Mouse (Mus musculus) embryonic facial prominence, embryonic 11.5 days (tissue): Measurements from ENCODE around the gene Mbnl2. TPM values are rescaled to one million over a fixed set of nuclear protein-coding genes. Genes with fewer than 3 reads are reported as not detected.

Experiments used
- ATAC-seq: fragments of 200-750 bp; cut with Nextera tagmentation; replicated peaks from 2 replicates; pipeline ENCODE4 v1.8.0; 2017; ENCODE audit warnings: low read depth; ENCODE audit not compliant: insufficient number of reproducible peaks, low FRiP score, low TSS enrichment
- DNase-seq: peaks from one replicate; pipeline ENCODE4 v3.0.0-alpha.2; 2015; ENCODE audit warnings: low spot score
- H3K27ac ChIP-seq: fragments of 300-500 bp; sonication (generic); replicated peaks from 2 replicates; pipeline ENCODE4 v1.5.1; 2014; ENCODE audit warnings: mild to moderate bottlenecking, low read depth, low read length, control low read depth
- H3K27me3 ChIP-seq: fragments of 300-500 bp; sonication (generic); 2 replicates; pipeline ENCODE4 v1.6.1; 2014; ENCODE audit warnings: mild to moderate bottlenecking, low read length, moderate library complexity, mixed read lengths; ENCODE audit not compliant: control insufficient read depth, insufficient read depth
- H3K36me3 ChIP-seq: fragments of 300-500 bp; sonication (generic); replicated peaks from 2 replicates; pipeline ENCODE4 v1.6.1; 2014; ENCODE audit warnings: low read depth, mild to moderate bottlenecking, low read length, moderate library complexity, mixed read lengths; ENCODE audit not compliant: control insufficient read depth, insufficient read depth
- H3K4me1 ChIP-seq: fragments of 300-500 bp; sonication (generic); 2 replicates; pipeline ENCODE4 v1.6.1; 2014; ENCODE audit warnings: low read length, mixed read lengths; ENCODE audit not compliant: control insufficient read depth, insufficient read depth
- H3K4me2 ChIP-seq: fragments of 300-500 bp; sonication (generic); 2 replicates; pipeline ENCODE4 v1.6.1; 2014; ENCODE audit warnings: low read depth, mild to moderate bottlenecking, control low read depth, low read length, moderate library complexity
- H3K4me3 ChIP-seq: fragments of 300-500 bp; sonication (generic); 2 replicates; pipeline ENCODE4 v1.5.1; 2014; ENCODE audit warnings: low read depth, low read length, control low read depth
- H3K9ac ChIP-seq: fragments of 300-500 bp; sonication (generic); replicated peaks from 2 replicates; pipeline ENCODE4 v1.6.1; 2014; ENCODE audit warnings: mild to moderate bottlenecking, control low read depth, low read length
- H3K9me3 ChIP-seq: fragments of 300-500 bp; sonication (generic); replicated peaks from 2 replicates; pipeline ENCODE4 v1.6.1; 2016; ENCODE audit warnings: mild to moderate bottlenecking, low read length, inconsistent platforms, mixed read lengths; ENCODE audit not compliant: control insufficient read depth
- WGBS: fragments of 180-500 bp; shearing (Covaris S2); extraction: QIAGEN DNeasy Blood & Tissue Kit; methylation state at CpG from one replicate; pipeline ENCODE4 v1.1.7; 2014; 5-methylcytosine and 5-hydroxymethylcytosine counted together
- polyA plus RNA-seq: library from polyadenylated mRNA; unstranded; fragments of >200 nt; fragmentation: Nextera tagmentation; extraction: Ambion mirVana; gene quantifications from 2 replicates; pipeline ENCODE4 v1.2.1, GENCODE M21; 2014

Gene Mbnl2
- polyA plus RNA-seq, 1 experiment from 2014 or later: 76.0 TPM

DNA sequence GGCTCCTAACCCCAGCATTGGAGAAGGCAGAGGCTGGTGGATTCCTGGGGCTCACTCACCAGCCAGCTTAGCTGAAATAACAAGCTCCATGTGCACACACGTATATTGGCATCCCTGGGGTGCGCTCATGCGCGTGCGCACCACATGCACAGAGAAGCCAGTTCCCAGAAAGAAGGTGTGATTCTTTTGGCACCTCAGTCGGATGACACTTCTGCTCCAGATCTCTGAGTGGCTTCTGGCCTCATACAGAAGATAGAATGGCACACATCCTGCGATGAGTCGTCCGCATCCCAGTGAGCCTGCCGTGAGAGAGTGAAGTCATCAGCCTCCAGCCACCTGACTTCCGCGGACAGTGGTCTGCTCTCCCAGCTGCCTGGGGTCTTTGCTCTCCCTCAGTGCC, 55.0 kb downstream of the Mbnl2 start:
- no peaks in the 10 kb centered on the region for H3K4me1 ChIP-seq
- no peaks in the 10 kb centered on the region for H3K27me3 ChIP-seq
- no peak overlapping the region for H3K9ac ChIP-seq
- ATAC-seq (no peak), DNase-seq (no peak)
- H3K4me3 ChIP-seq: no peak overlapping the region
- H3K9me3 ChIP-seq: no peaks in the 10 kb centered on the region
- H3K36me3 ChIP-seq: no peaks in the 10 kb centered on the region
- H3K27ac ChIP-seq: no peak overlapping the region
- H3K4me2 ChIP-seq: no peak overlapping the region
- WGBS: 72% methylated on average over 12 of the region's 12 CpGs

DNA sequence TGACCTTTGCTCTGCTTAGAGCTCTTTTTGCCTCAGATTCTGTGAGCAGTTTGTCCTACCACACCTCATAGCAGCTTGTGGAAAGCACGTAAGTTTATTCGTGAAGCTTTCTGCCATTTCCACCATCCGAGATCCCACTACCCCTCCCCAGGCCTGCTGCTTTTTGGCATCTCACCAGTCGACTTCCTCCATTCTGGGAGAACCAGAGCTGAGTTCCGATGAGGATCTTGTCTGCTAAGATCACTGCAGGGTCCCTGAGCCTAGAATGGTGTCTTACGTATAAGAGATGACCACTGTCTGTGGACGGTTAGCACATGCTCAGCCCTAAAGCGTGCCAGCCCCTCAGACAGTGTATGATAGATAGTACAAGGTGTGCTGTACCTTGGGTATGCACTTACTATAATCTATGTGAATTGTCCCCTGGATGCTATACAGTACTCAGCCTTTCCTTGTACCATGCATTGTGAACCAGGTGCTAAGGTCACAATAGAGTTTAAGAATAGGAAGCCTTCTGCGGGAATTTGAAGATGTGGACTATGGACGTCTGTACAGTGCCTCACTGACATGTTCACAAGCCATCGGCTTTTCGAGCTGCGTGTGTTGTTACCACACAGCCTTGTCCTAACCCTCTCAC, 55.5 kb downstream of the Mbnl2 start:
- DNase-seq: no peak
- H3K9me3 ChIP-seq: no peaks in the 10 kb centered on the region
- WGBS: 89% methylated on average over 13 of the region's 13 CpGs
- no peaks in the 10 kb centered on the region for H3K4me1 ChIP-seq
- no peaks in the 10 kb centered on the region for H3K27me3 ChIP-seq
- no peaks in the 10 kb centered on the region for H3K36me3 ChIP-seq
- no peak overlapping the region for H3K4me2 ChIP-seq
- H3K9ac ChIP-seq: no peak overlapping the region
- no peak overlapping the region for H3K4me3 ChIP-seq
- no peak overlapping the region for H3K27ac ChIP-seq
- ATAC-seq: no peak

DNA sequence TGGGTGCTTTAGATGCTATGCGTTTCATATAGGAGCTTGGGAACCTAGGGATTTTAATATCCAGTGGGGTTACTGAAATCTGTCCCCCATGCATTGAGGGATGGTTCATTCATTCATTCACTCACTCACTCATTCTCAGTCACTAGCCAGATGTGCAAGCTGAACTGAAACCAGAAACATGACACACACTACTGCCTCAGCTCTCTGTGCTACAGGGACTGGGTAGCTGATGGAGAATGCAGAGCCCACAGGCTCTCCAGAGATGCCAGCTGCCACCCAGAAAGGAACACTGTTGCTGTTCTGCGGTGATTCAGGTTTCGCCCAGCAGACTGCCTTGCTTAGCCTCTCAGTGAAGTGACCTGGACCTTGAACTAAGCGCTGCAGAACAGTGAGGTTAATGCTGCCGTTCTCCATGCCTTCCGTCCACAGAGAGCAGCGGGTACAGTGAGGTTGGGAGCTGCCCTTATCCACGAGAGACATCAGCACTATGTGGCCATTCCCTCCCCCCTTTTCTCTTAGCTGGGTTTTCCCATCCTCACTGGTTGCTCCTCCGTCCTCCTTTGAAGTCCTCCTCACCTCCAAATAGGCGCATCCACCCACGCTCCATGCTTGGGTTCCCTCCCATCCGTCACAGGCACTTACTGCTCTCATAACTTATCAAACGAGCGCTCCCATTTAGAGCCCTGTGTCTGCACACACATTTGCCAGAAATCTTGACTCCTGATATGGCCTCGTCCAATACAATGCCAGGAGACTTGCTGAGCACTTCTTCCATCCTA, 58.2 kb downstream of the Mbnl2 start:
- no peak overlapping the region for H3K4me3 ChIP-seq
- no peaks in the 10 kb centered on the region; the same call in 1 of the 2 replicates for H3K4me1 ChIP-seq
- no peaks in the 10 kb centered on the region for H3K36me3 ChIP-seq
- H3K9me3 ChIP-seq: no peaks in the 10 kb centered on the region
- no peak overlapping the region for H3K4me2 ChIP-seq
- DNase-seq (no peak), ATAC-seq (no peak; the same call in 1 of the 2 replicates)
- no peaks in the 10 kb centered on the region for H3K27me3 ChIP-seq
- 87% methylated on average over 15 of the region's 15 CpGs for WGBS
- H3K27ac ChIP-seq: no peak overlapping the region
- no peak overlapping the region for H3K9ac ChIP-seq

DNA sequence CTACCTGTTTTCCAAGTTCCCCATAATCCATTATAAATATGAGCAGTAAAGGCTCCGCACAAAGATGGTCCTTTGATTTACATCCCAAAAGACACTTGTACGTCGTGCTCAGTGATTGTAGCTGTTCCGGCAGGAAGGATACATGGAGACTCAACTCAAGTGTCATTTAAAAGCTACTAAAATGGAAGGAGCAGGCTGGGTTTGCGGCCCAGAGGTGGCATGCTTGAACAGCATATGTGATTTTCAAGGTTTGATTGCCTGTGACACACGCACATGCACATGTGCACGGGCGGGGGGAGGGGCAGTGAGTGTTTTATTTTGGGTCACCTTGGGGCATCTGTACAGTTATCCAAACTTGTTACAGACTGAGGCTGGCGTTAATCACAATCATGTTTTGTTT, 59.9 kb downstream of the Mbnl2 start:
- H3K9me3 ChIP-seq: no peaks in the 10 kb centered on the region
- no peak overlapping the region for H3K4me3 ChIP-seq
- no peaks in the 10 kb centered on the region for H3K36me3 ChIP-seq
- no peak overlapping the region for H3K27ac ChIP-seq
- no peaks in the 10 kb centered on the region for H3K27me3 ChIP-seq
- WGBS: 83% methylated on average over 9 of the region's 9 CpGs
- ATAC-seq (no peak), DNase-seq (no peak)
- no peaks in the 10 kb centered on the region; the same call in 1 of the 2 replicates for H3K4me1 ChIP-seq
- H3K4me2 ChIP-seq: no peak overlapping the region
- H3K9ac ChIP-seq: no peak overlapping the region

DNA sequence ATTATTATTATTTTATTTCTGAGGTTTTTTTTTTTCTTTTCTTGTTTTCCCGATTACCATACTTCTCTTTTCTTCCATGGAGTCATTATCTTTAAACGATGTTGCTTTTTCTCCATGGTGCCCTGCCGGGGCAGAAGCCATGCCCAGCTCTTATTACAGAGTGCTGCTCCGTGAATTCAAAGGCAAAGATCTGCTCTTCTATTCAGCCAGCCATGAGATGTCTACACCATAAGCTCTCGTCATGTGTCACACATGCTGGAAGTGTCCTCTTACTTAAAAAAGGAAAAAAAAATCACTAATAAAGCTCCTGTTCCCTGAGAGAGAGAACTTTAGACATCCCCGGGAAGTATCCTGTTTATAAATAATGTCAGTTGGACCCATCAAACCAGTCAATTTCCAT, 60.4 kb downstream of the Mbnl2 start:
- H3K4me3 ChIP-seq: no peak overlapping the region
- 49% methylated on average over 6 of the region's 6 CpGs for WGBS
- H3K4me2 ChIP-seq: no peak overlapping the region
- H3K36me3 ChIP-seq: no peaks in the 10 kb centered on the region
- H3K27me3 ChIP-seq: no peaks in the 10 kb centered on the region
- H3K9me3 ChIP-seq: no peaks in the 10 kb centered on the region
- DNase-seq: no peak
- no peak overlapping the region for H3K27ac ChIP-seq
- no peaks in the 10 kb centered on the region; the same call in 1 of the 2 replicates for H3K4me1 ChIP-seq
- no peak overlapping the region for H3K9ac ChIP-seq
- ATAC-seq: no peak

DNA sequence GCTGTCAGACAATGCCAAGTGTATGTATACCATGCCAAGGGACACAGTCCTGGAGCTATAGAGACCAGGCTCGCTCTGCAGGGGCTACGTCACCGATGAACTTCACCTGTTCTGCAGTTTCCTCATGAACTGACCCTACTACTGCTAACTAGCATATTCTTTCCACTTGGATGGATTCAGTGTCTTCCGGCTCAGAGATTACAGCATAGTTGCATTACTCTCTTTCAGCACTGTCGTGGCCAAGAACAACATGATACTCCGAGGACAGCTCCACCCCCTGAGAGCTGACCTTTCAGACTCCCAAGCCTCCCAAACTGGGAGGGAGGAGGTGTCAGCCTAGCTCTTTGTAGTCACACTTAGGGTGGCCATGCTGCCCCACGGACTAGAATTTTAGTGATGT, 60.9 kb downstream of the Mbnl2 start:
- Histone ChIP-seq H3K4me3 (no peak overlapping the region), H3K9ac (no peak overlapping the region), H3K9me3 (no peaks in the 10 kb centered on the region), H3K36me3 (no peaks in the 10 kb centered on the region), H3K27me3 (no peaks in the 10 kb centered on the region), H3K4me1 (no peaks in the 10 kb centered on the region; the same call in 1 of the 2 replicates), H3K27ac (no peak overlapping the region; the same call in 1 of the 2 replicates), H3K4me2 (no peak overlapping the region)
- no peak for ATAC-seq
- WGBS: 43% methylated on average over 7 of the region's 7 CpGs
- no peak for DNase-seq

DNA sequence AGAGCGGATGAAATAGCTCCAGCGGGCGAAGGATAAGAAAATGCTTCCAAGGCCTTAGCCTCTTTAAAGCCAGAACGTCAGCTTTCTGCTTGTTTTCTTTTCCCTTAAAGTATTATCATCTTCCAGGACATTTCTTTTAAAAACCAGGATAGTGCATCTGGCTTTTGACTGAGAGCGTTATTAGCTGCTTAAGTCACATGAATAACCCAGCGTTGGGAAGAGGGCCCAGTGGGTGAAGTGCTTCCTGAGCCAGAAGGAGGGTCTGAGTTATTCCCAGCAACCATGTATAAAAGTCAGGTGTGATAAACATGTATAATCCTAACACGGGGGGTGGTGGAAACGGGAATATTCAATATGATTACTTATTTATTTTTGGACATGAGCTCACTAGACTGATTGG, 61.4 kb downstream of the Mbnl2 start:
- DNase-seq: no peak
- H3K9ac ChIP-seq: no peak overlapping the region
- 73% methylated on average over 8 of the region's 8 CpGs for WGBS

More for the DNA sequence above, 61.4 kb downstream of the Mbnl2 start:
- Histone ChIP-seq H3K27me3 (no peaks in the 10 kb centered on the region), H3K4me3 (no peak overlapping the region), H3K9me3 (no peaks in the 10 kb centered on the region), H3K27ac (no peak overlapping the region; the same call in 1 of the 2 replicates), H3K36me3 (no peaks in the 10 kb centered on the region), H3K4me2 (no peak overlapping the region), H3K4me1 (no peaks in the 10 kb centered on the region; the same call in 1 of the 2 replicates)
- ATAC-seq: no peak
